10 mouse cellular contexts compared by ENCODE assay signal in genomic region chr3:59290551-59290950, GRCm38 (mm10).
"Had no signal": no experiment of that assay in that cellular context is flagged by ENCODE, and none has a peak within 500 bp of the region (broad histone marks: within the 10 kb centered on the region; RNA-seq: fewer than 3 reads in every experiment).

No protein-coding gene starts in this region.

- DNase-seq: kidney, postnatal 10 days; kidney, postnatal 4 days; lung, adult 18-20 months; lung, postnatal 36 days; thymus, postnatal 4 days had no signal

- H3K9me3 ChIP-seq: limb, embryonic 15.5 days; midbrain, embryonic 13.5 days; neural tube, embryonic 15.5 days had no signal

- H3K4me2 ChIP-seq: limb, embryonic 15.5 days; midbrain, embryonic 13.5 days; neural tube, embryonic 15.5 days had no signal

- H3K27ac ChIP-seq: limb, embryonic 15.5 days; liver, embryonic 14.5 days; midbrain, embryonic 13.5 days; neural tube, embryonic 15.5 days; stomach, postnatal 0 days had no signal

- H3K27me3 ChIP-seq: limb, embryonic 15.5 days; midbrain, embryonic 13.5 days; neural tube, embryonic 15.5 days had no signal

- H3K4me3 ChIP-seq: limb, embryonic 15.5 days; midbrain, embryonic 13.5 days; neural tube, embryonic 15.5 days had no signal

- H3K9ac ChIP-seq: limb, embryonic 15.5 days; liver, embryonic 14.5 days; midbrain, embryonic 13.5 days; neural tube, embryonic 15.5 days had no signal

- H3K4me1 ChIP-seq: limb, embryonic 15.5 days; midbrain, embryonic 13.5 days; neural tube, embryonic 15.5 days had no signal

- ATAC-seq: midbrain, embryonic 13.5 days had no signal

- H3K36me3 ChIP-seq: limb, embryonic 15.5 days; midbrain, embryonic 13.5 days; neural tube, embryonic 15.5 days had no signal
